Mouse (Mus musculus) hematopoietic stem cell, adult 5-6 weeks (primary cell): ENCODE data around the gene Eme2. TPM values are rescaled to one million over a fixed set of nuclear protein-coding genes. Genes with fewer than 3 reads are reported as not detected.

ENCODE experiments used
- ATAC-seq, 2 experiments: fragments of 125-278 bp in 1 of 2; replicated peaks in 1 of 2; 2 replicates each; pipeline ENCODE4 v1.8.0; 2016 to 2017; ENCODE audit warnings: inconsistent platforms in 2 of 2, mild to moderate bottlenecking in 2 of 2, moderate number of reproducible peaks in 2 of 2, low read depth in 1 of 2, moderate TSS enrichment in 1 of 2; ENCODE audit not compliant: low FRiP score in 2 of 2, poor library complexity in 2 of 2, severe bottlenecking in 2 of 2, insufficient read depth in 1 of 2, low TSS enrichment in 1 of 2
- total RNA-seq: library from RNA; stranded (forward); fragments of 172-1452, 232-1000 nt; gene quantifications from 2 replicates; pipeline ENCODE4 v1.2.3, GENCODE M21; 2017

Eme2 gene
- total RNA-seq, 1 experiment from 2014 or later, result 13.7 TPM

DNA sequence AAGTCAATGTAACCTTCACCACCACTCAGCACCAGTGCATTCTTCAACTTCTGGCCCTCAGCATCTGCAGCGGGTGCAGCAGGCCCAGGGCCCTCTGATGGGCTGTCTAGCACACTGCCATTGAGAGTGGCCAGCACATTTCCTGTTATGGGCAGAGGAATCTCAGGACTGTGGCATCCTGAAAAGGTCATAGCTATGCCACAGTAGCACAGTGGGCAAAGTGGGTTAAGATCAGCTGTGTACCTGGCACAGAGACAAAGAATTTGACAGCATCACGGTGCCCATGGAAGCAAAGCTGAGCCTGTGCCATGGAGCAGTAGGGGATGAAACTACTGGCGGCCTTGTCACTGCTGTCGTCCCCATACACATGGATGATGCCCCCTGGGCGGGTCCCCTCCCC lies 4.3 kb upstream of the Eme2 start:
- no peak for ATAC-seq

DNA sequence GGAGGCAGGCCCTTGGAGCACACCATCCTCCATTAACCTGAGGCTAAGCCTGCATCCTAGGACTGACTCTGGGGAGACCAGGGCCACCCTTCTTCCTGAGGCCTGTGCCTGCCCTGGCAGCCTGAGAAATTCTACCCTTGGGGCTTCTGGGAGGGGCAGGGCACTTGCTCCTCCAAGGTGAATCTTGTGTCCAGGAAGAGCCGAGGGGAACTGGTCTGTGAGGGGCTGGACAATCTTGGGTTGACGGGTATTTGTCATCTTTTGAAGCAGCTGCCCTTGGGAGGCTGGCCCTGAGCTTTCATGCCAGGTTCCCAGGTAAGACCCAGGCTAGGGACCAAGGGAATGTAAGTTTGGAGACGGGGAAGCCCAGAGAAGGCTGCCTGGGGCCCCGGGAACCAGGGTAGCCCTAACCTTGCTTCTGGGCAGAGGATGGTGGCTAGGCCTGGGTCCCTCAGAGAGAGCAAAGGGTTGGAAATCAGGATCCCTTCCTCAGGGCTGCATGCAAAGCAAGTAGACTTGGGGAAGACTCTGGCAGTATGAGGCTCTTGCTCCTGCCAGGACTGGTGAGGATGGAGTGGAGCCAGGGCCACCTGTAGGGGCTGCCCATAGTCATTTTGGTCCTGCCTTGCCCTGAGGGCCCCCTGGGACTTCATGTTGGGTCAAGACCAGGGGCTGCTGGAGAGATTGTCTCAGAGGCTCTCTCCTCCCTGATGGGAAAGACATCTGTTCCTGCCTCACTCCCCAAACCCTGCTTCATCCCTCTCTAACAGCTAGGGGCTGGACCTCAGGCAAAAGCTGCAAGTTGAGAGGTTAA lies 3.4 kb upstream of the Eme2 start:
- ATAC-seq, result no peak

GRCm38 (mm10) chr17:24897600-24897999 lies 2.7 kb upstream of the Eme2 start:
- no peak for ATAC-seq

DNA sequence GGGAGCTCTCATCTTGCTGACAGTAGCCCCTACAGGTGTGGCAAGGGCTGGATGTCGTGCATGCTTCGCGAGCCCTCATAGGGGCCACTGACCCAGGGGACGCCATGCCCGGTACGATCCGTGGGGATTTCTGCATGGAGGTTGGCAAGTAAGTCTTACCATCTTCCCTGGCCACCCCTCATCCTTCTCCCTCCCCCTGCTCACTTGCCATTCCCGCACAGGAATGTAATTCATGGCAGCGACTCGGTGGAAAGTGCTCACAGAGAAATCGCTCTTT lies 2.0 kb upstream of the Eme2 start:
- ATAC-seq, result no peak

GRCm38 (mm10) chr17:24896241-24896992 lies 1.5 kb upstream of the Eme2 start, which contains the start of gene Nme3:
Gene Nme3 (plus strand): TSS chr17:24896500.
- peak; percentile 34 to 37; a peak in 3 of 4 replicates for ATAC-seq

- ATAC-seq, result peak in 1 of 2 experiments; percentile 2; a peak in 1 of 4 replicates
Observed at GRCm38 (mm10) chr17:24895571-24896240, 819 bp upstream of the Eme2 start.

GRCm38 (mm10) chr17:24894061-24894994 lies 559 bp downstream of the Eme2 start:
- no peak; a peak in 1 of 4 replicates for ATAC-seq

DNA sequence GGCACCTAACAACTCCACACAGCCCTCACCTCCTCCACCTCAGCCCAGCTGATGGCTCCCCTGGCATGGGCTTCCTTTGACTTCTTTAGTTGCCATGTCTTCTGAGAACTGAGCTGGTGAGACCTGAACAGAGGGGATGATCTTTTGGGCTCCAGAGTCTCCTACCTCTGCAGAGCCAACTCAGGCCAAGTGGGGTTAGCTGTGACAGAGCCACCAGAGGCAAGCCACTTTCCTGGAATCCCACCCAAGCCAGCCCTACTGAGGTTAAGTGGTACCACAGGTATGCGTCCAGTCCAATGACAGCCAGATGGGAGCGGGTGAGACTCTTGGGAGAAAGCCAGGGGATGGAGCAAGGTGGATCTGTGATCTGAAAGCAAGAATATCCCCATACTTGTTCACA lies 1.6 kb downstream of the Eme2 start:
- no peak for ATAC-seq

DNA sequence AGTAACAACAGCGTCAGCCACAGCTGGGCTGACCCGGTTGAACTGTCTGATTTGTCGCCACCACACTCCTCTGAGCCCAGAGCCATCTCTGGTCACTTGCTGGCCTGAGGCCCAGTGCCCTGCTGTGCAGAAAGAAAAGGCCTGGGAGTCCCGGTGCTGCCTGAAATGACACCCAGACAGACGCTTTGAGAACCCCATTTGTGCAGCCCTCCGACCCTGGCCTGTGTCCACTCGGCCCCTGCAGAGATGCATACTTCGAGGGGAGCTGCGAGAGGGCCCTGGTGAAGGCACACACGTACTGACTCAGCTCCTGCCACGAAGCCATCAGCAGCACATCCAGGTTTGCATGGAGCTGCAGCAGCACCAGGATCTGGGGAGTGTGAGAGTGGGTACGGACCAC lies 2.1 kb downstream of the Eme2 start:
- no peak for ATAC-seq

GRCm38 (mm10) chr17:24891321-24891720 lies 3.6 kb downstream of the Eme2 start:
- no peak for ATAC-seq

- no peak for ATAC-seq
Observed at GRCm38 (mm10) chr17:24890151-24891092, 4.5 kb downstream of the Eme2 start.

- no peak for ATAC-seq
Observed at GRCm38 (mm10) chr17:24888862-24889261, 6.0 kb downstream of the Eme2 start.

DNA sequence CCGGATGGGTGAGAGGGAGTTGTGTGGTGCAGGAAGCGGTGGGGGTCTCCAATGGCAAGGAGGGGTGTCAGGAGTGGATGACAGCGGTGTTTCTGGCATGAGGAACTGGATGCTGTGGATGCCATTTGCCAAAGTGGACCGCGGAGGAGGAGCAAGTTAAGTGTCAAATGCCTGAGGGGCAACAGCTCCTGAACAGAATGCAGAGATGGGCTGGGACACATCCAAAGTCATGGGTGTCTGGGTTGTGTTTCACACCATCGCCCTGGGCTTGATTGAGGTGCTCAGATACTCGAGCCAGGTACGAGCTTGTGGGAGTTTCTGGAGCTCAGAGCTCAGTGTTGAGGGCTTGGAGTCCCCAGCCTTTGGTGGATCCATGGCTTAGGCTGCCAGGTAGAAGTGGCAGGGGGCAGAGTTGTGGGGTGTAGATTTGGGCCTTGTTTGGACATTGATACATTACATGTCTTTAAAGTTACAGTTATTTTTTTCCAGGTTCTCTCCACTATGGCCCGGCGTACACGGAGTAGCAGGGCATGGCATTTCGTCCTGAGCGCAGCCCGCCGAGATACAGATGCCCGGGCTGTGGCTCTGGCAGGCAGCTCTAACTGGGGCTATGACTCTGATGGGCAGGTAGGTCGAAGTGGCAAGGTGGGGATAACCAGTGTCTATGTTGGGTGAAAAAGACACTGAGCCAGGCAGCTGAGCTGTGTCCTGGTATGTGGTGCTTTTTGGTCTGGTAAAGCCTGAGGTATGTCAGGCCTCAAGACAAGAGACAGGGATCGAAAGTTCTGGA lies 7.4 kb downstream of the Eme2 start:
- ATAC-seq, result no peak

DNA sequence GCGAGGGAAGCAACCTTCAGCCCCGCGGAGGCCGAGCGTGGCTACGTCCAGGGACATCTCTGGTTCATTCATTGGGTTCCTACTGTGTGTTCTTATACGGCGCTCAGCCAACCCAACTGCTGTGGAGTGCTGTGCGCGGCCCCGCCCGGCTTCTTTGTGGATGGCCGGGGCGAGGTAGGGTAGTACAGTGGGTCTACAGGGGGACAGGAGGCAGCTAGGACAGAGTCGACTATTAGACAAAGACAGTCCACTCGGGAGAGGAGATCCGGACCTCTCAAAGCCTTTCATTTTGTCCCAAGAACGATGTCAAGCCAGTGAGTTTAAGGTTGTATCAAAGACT lies 8.0 kb downstream of the Eme2 start:
- ATAC-seq, result no peak

- ATAC-seq, result peak; percentile 94 to 95
Observed at GRCm38 (mm10) chr17:24886134-24886931, 8.6 kb downstream of the Eme2 start, which contains the start of the genes Nubp2 and Spsb3. Gene Nubp2 (minus strand): TSS chr17:24886349. Gene Spsb3 (plus strand): TSS chr17:24886643.
